Mouse (Mus musculus): ENCODE results near the gene Hoxa2.

DNA sequence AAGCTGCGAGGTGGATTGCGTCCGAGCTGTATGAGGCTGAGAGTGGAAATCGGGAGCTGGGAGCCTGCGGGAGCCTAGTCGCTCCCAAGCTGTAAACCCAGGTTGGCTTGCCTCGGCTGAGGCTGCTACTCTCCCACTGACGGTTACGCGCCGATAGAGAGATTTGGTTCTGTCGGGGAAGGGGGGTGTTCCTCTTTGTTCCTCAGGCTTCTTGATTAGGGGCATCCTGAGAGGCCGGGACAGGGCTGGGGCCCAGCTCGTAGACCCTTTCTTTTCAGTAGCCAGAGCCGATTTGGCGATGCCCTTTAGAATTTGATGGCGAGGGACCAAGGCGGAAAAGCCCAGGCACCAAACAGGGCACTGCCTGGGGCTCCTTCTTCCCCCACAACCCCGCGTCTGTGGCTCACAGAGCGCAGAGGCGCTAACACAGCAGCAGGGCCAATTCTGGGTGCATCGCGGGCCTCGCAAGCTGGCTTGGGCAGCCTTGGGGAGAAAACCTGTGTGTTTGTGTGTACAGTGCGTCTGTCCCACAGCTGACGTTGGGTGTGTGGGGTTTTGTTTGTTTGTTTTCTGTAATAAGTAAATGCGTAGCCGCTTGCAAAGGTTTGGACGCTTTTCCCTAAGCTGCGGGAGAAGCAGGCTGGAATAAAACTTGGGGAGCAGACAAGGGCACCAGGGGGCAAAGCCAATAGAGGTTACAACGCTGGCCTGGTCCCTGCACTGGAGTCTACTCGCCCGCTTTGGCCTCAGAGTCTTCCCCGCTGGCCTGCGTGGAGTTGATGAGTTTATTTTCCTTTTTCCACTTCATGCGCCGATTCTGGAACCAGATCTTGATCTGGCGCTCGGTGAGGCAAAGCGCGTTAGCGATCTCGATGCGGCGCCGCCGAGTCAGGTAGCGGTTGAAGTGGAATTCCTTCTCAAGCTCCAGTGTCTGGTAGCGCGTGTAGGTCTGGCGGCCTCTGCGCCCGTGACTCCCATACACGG, 41.3 kb upstream of the Hoxa2 start:
- TF ChIP-seq POLR2A (IDR thresholded peaks at IDR 0.05; ENCODE audit: low read depth, low read length) (no peak), USF1 (IDR thresholded peaks at IDR 0.05; ENCODE audit: low read depth, low read length) (no peak), BHLHE40 (IDR thresholded peaks at IDR 0.05; ENCODE audit: low read depth, low read length) (no peak), CTCF (conservative IDR thresholded peaks at IDR 0.05 in 1 of 2, IDR thresholded peaks at IDR 0.05 in 1 of 2; ENCODE audit: low read depth in 2 of 2, low read length in 2 of 2) (no peak), ELF1 (IDR thresholded peaks at IDR 0.05; ENCODE audit: low read depth, low read length) (no peak), KAT2A (IDR thresholded peaks at IDR 0.05; ENCODE audit: insufficient replicate concordance, low read length) (no peak), EP300 (IDR thresholded peaks at IDR 0.05; ENCODE audit: low read length) (no peak)
